Mouse (Mus musculus): ENCODE data around the gene Dlg2. TPM values are rescaled to one million over a fixed set of nuclear protein-coding genes. Genes with fewer than 3 reads are reported as not detected.

Gene Dlg2
- polyA plus RNA-seq, 1 experiment, result 89.8 TPM

DNA sequence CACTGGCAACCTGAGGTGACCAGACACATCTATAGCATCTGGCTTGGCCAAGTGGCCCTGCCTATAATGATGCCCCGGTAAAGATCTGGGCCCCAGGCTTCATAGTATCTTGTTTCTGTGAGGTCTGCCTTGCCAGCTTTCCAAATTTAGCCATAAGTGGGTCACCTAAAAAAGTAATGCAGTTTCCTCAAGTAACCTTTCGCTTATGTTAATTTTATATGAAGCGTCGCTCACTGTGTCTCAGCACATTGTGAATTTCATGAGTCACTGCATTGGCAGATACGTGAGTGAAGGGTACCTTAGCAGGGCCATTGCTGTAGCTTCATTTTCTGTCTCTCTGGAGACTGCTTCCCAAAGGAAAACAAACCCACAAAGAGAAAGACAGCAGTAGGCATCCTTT, 912.8 kb downstream of the Dlg2 start:
- H3K4me1 ChIP-seq (ENCODE audit: control insufficient read depth, insufficient read depth, low read length), result no peaks in the 10 kb centered on the region
- TF ChIP-seq CTCF (IDR thresholded peaks at IDR 0.05; ENCODE audit: borderline replicate concordance, insufficient read depth, low read depth, low read length), result no peak
- TF ChIP-seq POLR2A (IDR thresholded peaks at IDR 0.05; ENCODE audit: borderline replicate concordance, insufficient read depth, low read length), result no peak
- H3K27ac ChIP-seq (ENCODE audit: insufficient read depth, low read length), result no peak overlapping the region
- DNase-seq, result peak in 1 of 2 experiments; percentile 14
- no peak overlapping the region for H3K4me3 ChIP-seq (replicated peaks; ENCODE audit: insufficient read depth, low read depth, low read length)
- H3K27me3 ChIP-seq (ENCODE audit: control insufficient read depth, insufficient read depth, low read length), result no peaks in the 10 kb centered on the region
- 67% methylated on average over 5 of the region's 5 CpGs for WGBS

DNA sequence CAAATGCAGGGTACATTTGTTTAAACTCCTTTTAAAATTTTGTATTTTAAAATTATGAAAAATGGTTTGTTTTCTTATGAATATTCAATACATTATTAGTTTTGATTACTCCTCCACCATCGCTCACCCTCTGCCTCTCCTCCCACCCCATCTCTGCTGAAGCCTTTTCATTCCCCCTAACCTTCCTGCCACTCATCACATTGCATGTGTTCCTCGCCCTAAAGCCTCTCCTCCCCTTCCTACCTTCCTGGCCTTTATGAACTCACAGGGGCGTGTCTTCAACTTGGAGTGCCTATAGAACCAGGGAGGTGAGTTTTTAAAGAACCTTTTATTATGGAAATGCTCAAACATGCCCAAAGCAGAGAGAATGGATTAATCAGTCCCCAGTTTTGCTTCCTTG, 921.4 kb downstream of the Dlg2 start:
- no peak for TF ChIP-seq POLR2A (IDR thresholded peaks at IDR 0.05; ENCODE audit: borderline replicate concordance, insufficient read depth, low read length)
- no peak for TF ChIP-seq CTCF (IDR thresholded peaks at IDR 0.05; ENCODE audit: borderline replicate concordance, insufficient read depth, low read depth, low read length)
- DNase-seq, result no peak
- Histone ChIP-seq H3K27me3 (ENCODE audit: control insufficient read depth, insufficient read depth, low read length) (no peaks in the 10 kb centered on the region), H3K4me1 (ENCODE audit: control insufficient read depth, insufficient read depth, low read length) (no peaks in the 10 kb centered on the region), H3K4me3 (replicated peaks; ENCODE audit: insufficient read depth, low read depth, low read length) (no peak overlapping the region), H3K27ac (ENCODE audit: insufficient read depth, low read length) (no peak overlapping the region)
- 51% methylated on average over 3 of the region's 3 CpGs for WGBS

DNA sequence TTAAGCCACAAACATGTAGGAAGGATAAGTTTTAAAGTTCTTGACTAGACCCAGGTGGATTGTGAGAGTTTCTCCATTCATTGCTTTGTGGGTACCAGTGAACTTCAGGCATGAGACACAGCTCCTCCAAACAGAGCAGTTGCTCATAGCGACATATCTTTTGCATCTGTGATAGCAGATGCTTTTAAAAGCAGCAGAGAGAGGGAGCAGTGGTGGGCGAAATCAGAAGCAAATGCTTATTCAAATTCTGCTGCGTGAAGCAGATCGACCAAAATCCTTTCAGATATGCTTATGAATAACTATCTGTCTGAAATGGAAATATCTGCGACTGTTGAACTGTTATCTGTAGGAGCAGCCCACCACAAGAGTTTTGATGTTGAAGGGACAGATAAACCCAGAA, 935.6 kb downstream of the Dlg2 start:
- DNase-seq, result no peak
- TF ChIP-seq CTCF (IDR thresholded peaks at IDR 0.05; ENCODE audit: borderline replicate concordance, insufficient read depth, low read depth, low read length) (no peak), POLR2A (IDR thresholded peaks at IDR 0.05; ENCODE audit: borderline replicate concordance, insufficient read depth, low read length) (no peak)
- Histone ChIP-seq H3K27me3 (ENCODE audit: control insufficient read depth, insufficient read depth, low read length) (no peaks in the 10 kb centered on the region), H3K27ac (ENCODE audit: insufficient read depth, low read length) (no peak overlapping the region), H3K4me3 (replicated peaks; ENCODE audit: insufficient read depth, low read depth, low read length) (no peak overlapping the region), H3K4me1 (ENCODE audit: control insufficient read depth, insufficient read depth, low read length) (no peaks in the 10 kb centered on the region; the same call in 1 of the 2 replicates)
- WGBS, result 85% methylated on average over 5 of the region's 5 CpGs

DNA sequence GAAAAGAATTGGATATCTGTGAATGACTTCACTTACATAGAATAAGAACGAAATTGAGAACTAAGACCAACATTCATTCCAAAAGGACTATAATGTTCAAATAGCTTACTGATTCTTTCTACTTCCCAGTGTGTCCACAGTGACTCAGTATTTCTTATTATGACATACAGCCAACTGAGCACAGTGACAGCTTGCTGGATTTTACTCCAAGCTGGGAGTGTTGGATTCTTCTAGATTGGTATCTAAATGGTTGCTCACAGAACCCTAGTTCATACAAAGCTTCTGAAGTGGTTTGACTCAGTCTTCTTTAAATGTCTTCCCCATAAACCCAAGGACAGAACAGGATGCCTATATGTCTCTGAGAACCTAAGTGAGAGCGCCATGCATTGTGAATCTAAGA, 937.7 kb downstream of the Dlg2 start:
- Histone ChIP-seq H3K27me3 (ENCODE audit: control insufficient read depth, insufficient read depth, low read length) (no peaks in the 10 kb centered on the region), H3K4me3 (replicated peaks; ENCODE audit: insufficient read depth, low read depth, low read length) (no peak overlapping the region), H3K27ac (ENCODE audit: insufficient read depth, low read length) (no peak overlapping the region), H3K4me1 (ENCODE audit: control insufficient read depth, insufficient read depth, low read length) (no peaks in the 10 kb centered on the region; the same call in 1 of the 2 replicates)
- WGBS, result 73% methylated on average over 2 of the region's 2 CpGs
- TF ChIP-seq POLR2A (IDR thresholded peaks at IDR 0.05; ENCODE audit: borderline replicate concordance, insufficient read depth, low read length) (no peak), CTCF (IDR thresholded peaks at IDR 0.05; ENCODE audit: borderline replicate concordance, insufficient read depth, low read depth, low read length) (no peak)
- no peak for DNase-seq

DNA sequence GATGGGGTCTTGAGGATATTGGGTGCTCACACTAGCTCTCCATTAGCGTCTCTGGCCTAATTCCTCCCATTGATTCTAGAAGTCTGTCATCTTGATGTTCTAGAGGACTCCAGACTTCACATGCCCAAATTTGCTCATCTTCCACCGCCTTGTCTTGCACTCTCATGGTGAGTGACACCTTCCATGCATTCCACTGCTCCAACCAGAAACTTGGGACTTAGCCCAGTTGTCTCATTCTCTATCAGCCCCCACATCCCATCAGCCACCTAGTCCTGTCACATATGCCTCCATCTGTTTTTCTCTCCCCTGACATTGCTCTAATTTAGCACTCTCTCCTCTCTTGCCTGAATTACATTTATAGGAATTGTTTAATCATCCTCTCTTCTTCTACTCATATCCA, 938.3 kb downstream of the Dlg2 start:
- TF ChIP-seq POLR2A (IDR thresholded peaks at IDR 0.05; ENCODE audit: borderline replicate concordance, insufficient read depth, low read length) (no peak), CTCF (IDR thresholded peaks at IDR 0.05; ENCODE audit: borderline replicate concordance, insufficient read depth, low read depth, low read length) (no peak)
- 86% methylated on average over 2 of the region's 2 CpGs for WGBS
- no peak overlapping the region for H3K4me3 ChIP-seq (replicated peaks; ENCODE audit: insufficient read depth, low read depth, low read length)
- DNase-seq, result peak in 1 of 2 experiments; percentile 9
- H3K27ac ChIP-seq (ENCODE audit: insufficient read depth, low read length), result no peak overlapping the region
- no peaks in the 10 kb centered on the region; the same call in 1 of the 2 replicates for H3K4me1 ChIP-seq (ENCODE audit: control insufficient read depth, insufficient read depth, low read length)
- H3K27me3 ChIP-seq (ENCODE audit: control insufficient read depth, insufficient read depth, low read length), result no peaks in the 10 kb centered on the region

DNA sequence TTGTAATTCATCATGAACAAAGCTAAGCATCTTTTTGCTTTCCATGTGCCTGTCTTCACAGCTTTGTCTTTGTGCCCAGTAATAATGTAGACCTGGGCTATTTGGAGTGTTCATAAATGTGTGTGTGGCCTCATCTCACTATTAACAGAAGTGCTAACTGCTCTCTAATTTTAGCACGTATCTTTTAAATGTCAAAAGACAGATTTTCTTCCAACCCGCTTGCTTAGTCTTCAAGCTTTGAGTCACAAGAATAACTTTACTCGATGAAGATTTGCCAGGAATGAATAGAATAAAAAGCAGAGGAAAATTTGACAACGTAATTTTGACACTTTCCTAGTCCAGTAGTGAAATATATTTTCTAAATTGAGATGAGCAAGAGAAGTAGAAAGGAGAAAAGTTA, 943.7 kb downstream of the Dlg2 start:
- no peaks in the 10 kb centered on the region for H3K27me3 ChIP-seq (ENCODE audit: control insufficient read depth, insufficient read depth, low read length)
- no peak for DNase-seq
- H3K27ac ChIP-seq (ENCODE audit: insufficient read depth, low read length), result no peak overlapping the region
- no peaks in the 10 kb centered on the region for H3K4me1 ChIP-seq (ENCODE audit: control insufficient read depth, insufficient read depth, low read length)
- TF ChIP-seq CTCF (IDR thresholded peaks at IDR 0.05; ENCODE audit: borderline replicate concordance, insufficient read depth, low read depth, low read length) (no peak), POLR2A (IDR thresholded peaks at IDR 0.05; ENCODE audit: borderline replicate concordance, insufficient read depth, low read length) (no peak)
- H3K4me3 ChIP-seq (replicated peaks; ENCODE audit: insufficient read depth, low read depth, low read length), result no peak overlapping the region
- WGBS, result 56% methylated on average over 4 of the region's 4 CpGs

DNA sequence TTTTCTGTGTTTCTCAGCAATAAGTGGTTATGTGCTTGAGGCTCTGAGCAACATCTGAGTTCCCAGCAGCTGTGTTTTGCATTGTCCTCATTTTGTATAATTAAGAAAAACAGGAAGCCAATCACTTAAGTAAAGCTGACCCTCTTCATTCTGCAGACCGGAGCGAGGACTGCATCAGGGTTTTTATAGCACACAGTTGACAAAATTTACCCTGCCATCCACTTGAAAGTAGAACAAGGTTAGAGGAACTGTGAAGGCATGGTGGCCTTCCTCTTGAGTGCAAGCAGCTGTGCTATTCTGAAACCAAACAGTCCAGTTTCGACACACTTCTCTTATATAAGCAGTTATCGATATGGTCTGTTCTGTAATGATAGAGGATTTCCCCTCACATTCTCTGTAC, 947.3 kb downstream of the Dlg2 start:
- H3K4me1 ChIP-seq (ENCODE audit: control insufficient read depth, insufficient read depth, low read length), result no peaks in the 10 kb centered on the region
- H3K27me3 ChIP-seq (ENCODE audit: control insufficient read depth, insufficient read depth, low read length), result no peaks in the 10 kb centered on the region
- no peak for DNase-seq
- WGBS, result 89% methylated on average over 4 of the region's 4 CpGs
- H3K4me3 ChIP-seq (replicated peaks; ENCODE audit: insufficient read depth, low read depth, low read length), result no peak overlapping the region
- H3K27ac ChIP-seq (ENCODE audit: insufficient read depth, low read length), result no peak overlapping the region
- no peak for TF ChIP-seq CTCF (IDR thresholded peaks at IDR 0.05; ENCODE audit: borderline replicate concordance, insufficient read depth, low read depth, low read length)

DNA sequence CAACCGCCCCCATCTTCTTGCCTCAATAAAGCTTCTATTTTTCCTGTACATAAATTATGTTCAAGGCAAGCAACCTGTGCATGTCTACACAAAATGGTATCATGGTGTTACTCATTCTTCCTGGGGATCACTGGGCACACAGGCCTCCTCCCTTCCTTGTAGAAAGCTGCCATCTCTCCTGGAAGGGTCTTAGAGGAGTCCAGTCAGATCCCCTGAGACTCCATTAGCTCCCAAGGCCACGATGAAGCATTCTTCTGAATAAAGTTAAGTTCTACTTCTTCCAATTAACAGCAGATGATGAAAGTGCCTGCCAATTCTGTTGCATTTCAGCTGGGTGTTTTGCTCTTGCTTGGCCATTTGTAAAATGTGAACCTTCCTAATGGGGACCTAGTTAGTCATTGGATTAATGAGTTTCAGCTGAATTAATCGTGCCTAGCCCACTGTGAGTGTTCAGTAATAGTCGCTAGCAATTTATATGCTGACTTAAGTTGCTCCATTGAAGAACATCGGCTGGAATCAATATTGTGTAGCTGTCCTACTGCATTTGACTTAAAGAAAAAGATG, 953.3 kb downstream of the Dlg2 start:
- no peak for DNase-seq
- no peaks in the 10 kb centered on the region for H3K27me3 ChIP-seq (ENCODE audit: control insufficient read depth, insufficient read depth, low read length)
- H3K27ac ChIP-seq (ENCODE audit: insufficient read depth, low read length), result no peak overlapping the region
- no peaks in the 10 kb centered on the region for H3K4me1 ChIP-seq (ENCODE audit: control insufficient read depth, insufficient read depth, low read length)
- TF ChIP-seq POLR2A (IDR thresholded peaks at IDR 0.05; ENCODE audit: borderline replicate concordance, insufficient read depth, low read length), result no peak
- TF ChIP-seq CTCF (IDR thresholded peaks at IDR 0.05; ENCODE audit: borderline replicate concordance, insufficient read depth, low read depth, low read length), result no peak
- H3K4me3 ChIP-seq (replicated peaks; ENCODE audit: insufficient read depth, low read depth, low read length), result no peak overlapping the region
- 68% methylated on average over 5 of the region's 5 CpGs for WGBS
